Comparison of ENCODE assay signal across 11 mouse cellular contexts in the genomic region with DNA sequence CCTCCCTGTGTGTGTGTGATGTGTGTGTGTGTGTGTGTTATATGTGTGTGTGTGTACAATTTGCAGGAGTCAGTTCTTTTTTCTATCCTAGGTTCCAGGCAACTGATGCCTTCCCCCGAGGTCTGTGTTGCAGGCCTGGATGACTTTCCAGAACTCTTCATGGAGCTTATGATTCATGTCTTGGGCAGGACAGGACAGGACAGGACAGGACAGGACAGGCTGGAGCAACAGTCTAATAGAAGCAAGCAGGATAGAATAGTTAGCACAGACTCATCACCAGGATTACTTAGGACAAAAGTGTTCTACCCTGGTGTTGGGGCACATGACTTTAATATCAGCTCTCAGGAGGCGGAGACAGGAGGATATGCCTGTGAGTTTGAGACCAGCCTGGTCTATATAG.
"Had no signal": no experiment of that assay in that cellular context is flagged by ENCODE, and none has a peak within 500 bp of the region (broad histone marks: within the 10 kb centered on the region; RNA-seq: fewer than 3 reads in every experiment).

No protein-coding gene starts in this region.

- DNase-seq: right cerebral cortex, adult 18-20 months; right cerebral cortex, postnatal 14 days; right cerebral cortex, postnatal 25 days; right cerebral cortex, postnatal 4 days; spleen, adult 18-20 months; thymus, adult 18-20 months; thymus, adult 2 months; thymus, postnatal 14 days; thymus, postnatal 25 days; thymus, postnatal 36 days; thymus, postnatal 4 days had no signal
